Mouse (Mus musculus): ENCODE results near the gene Ak5.

- TF ChIP-seq POLR2A (IDR thresholded peaks at IDR 0.05; ENCODE audit: borderline replicate concordance, extremely low read depth, insufficient read depth, insufficient read length, poor library complexity, severe bottlenecking) (peak; percentile 57; the same call in 1 of the 2 replicates), CTCF (IDR thresholded peaks at IDR 0.05; ENCODE audit: borderline replicate concordance, extremely low read depth, insufficient read depth, insufficient read length) (no peak)
Observed at GRCm38 (mm10) chr3:152713991-152714902, 46.1 kb upstream of the Ak5 start, which contains the start of gene Pigk.

All from brain, embryonic 14.5 days (tissue).